Mouse (Mus musculus) right cerebral cortex, adult 18-20 months (tissue): ENCODE measurements around the gene Dusp10.

Experiments used
- DNase-seq: peaks from one replicate; pipeline ENCODE4 v3.0.0; 2022; ENCODE audit warnings: mixed read lengths

Gene Dusp10

GRCm38 (mm10) chr1:184108254-184108653, 95.2 kb downstream of the Dusp10 start:
- no peak for DNase-seq

GRCm38 (mm10) chr1:184117586-184117985, 104.5 kb downstream of the Dusp10 start:
- DNase-seq: no peak

GRCm38 (mm10) chr1:184117991-184118390, 104.9 kb downstream of the Dusp10 start:
- DNase-seq: no peak

- DNase-seq: no peak
Observed at GRCm38 (mm10) chr1:184118586-184118985, 105.5 kb downstream of the Dusp10 start.
